Mouse (Mus musculus): ENCODE measurements around the gene Atp5k. TPM values are rescaled to one million over a fixed set of nuclear protein-coding genes. Genes with fewer than 3 reads are reported as not detected.

Gene Atp5k
- total RNA-seq, 2 experiments from 2014 or later = 256 to 259 TPM

- DNase-seq (ENCODE audit: low spot score in 2 of 2) = no peak
- TF ChIP-seq CTCF (conservative IDR thresholded peaks at IDR 0.05) = no peak
- H3K4me3 ChIP-seq = no peak overlapping the region
- no peak overlapping the region for H3K27ac ChIP-seq
Observed at GRCm38 (mm10) chr5:108405460-108405859, 28.8 kb downstream of the Atp5k start.

GRCm38 (mm10) chr5:108403453-108403852 lies 30.8 kb downstream of the Atp5k start:
- no peak overlapping the region for H3K27ac ChIP-seq
- no peak for DNase-seq (ENCODE audit: low spot score in 2 of 2)
- H3K4me3 ChIP-seq = no peak overlapping the region
- TF ChIP-seq CTCF (conservative IDR thresholded peaks at IDR 0.05) = no peak

GRCm38 (mm10) chr5:108389744-108390143 lies 44.5 kb downstream of the Atp5k start:
- no peak for DNase-seq (ENCODE audit: low spot score in 2 of 2)
- no peak for TF ChIP-seq CTCF (conservative IDR thresholded peaks at IDR 0.05)
- Histone ChIP-seq H3K4me3 (no peak overlapping the region), H3K27ac (no peak overlapping the region)

GRCm38 (mm10) chr5:108388201-108388600 lies 46.0 kb downstream of the Atp5k start, which contains the start of gene Pde6b:
Gene Pde6b (plus strand): TSS chr5:108388391.
- TF ChIP-seq CTCF (conservative IDR thresholded peaks at IDR 0.05) = no peak
- Histone ChIP-seq H3K27ac (peak within 1 kb of the TSS; percentile 95; the same call in 1 of the 2 replicates), H3K4me3 (no peak within 1 kb of the TSS)
- no peak for DNase-seq (ENCODE audit: low spot score in 2 of 2)

- no peak for DNase-seq (ENCODE audit: low spot score in 2 of 2)
- H3K27ac ChIP-seq = peak overlapping the region; percentile 95
- no peak overlapping the region for H3K4me3 ChIP-seq
- TF ChIP-seq CTCF (conservative IDR thresholded peaks at IDR 0.05) = no peak
Observed at GRCm38 (mm10) chr5:108386449-108386848, 47.8 kb downstream of the Atp5k start.

GRCm38 (mm10) chr5:108385632-108386031 lies 48.6 kb downstream of the Atp5k start:
- peak overlapping the region; percentile 95 for H3K27ac ChIP-seq
- no peak overlapping the region for H3K4me3 ChIP-seq
- peak; percentile 70 to 83 for DNase-seq (ENCODE audit: low spot score in 2 of 2)
- no peak for TF ChIP-seq CTCF (conservative IDR thresholded peaks at IDR 0.05)

Other genes with a start within 250 kb of the Atp5k start
- gene Dr1, start 165.6 kb downstream of the Atp5k start, total RNA-seq (2021) = 10 to 100 TPM; 40.2 to 42.8 TPM
- gene Pigg, start 121.8 kb downstream of the Atp5k start, total RNA-seq (2021) = 10 to 100 TPM; 10.1 to 11.5 TPM
- gene Gm42517, start 66.5 kb downstream of the Atp5k start, total RNA-seq (2021) = 10 to 100 TPM; 55.6 to 57.4 TPM
- gene Pde6b, start 46.1 kb downstream of the Atp5k start, total RNA-seq (2021) = under 1 TPM; 0.12 to 0.28 TPM
- under 1 TPM; 0.69 to 0.90 TPM for gene Mfsd7a, start 14.4 kb upstream of the Atp5k start, total RNA-seq (2021)
- gene Pcgf3, start 26.8 kb upstream of the Atp5k start, total RNA-seq (2021) = 10 to 100 TPM; 43.5 to 47.1 TPM
- gene Cplx1, start 115.6 kb upstream of the Atp5k start, total RNA-seq (2021) = 100 to 1,000 TPM; 507 to 549 TPM
- 10 to 100 TPM; 96.2 to 97.3 TPM for gene Gak, start 195.3 kb upstream of the Atp5k start, total RNA-seq (2021)
- 10 to 100 TPM; 40.7 to 43.5 TPM for gene Tmem175, start 195.3 kb upstream of the Atp5k start, total RNA-seq (2021)
- 10 to 100 TPM; 16.8 to 17.1 TPM for gene Idua, start 225.9 kb upstream of the Atp5k start, total RNA-seq (2021)
- gene Dgkq, start 235.2 kb upstream of the Atp5k start, total RNA-seq (2021) = 10 to 100 TPM; 50.2 to 51.5 TPM
- 1 to 10 TPM; 1.2 TPM for gene Slc26a1, start 241.1 kb upstream of the Atp5k start, total RNA-seq (2021)

All from layer of hippocampus, adult 2 months (tissue).